Mouse (Mus musculus) Muller cell, postnatal 12 days (primary cell): ENCODE measurements around the gene AC131692.1.

Experiments
- DNase-seq: peaks from one replicate; pipeline ENCODE4 v3.0.0-alpha.2; 2015; ENCODE audit errors: inconsistent ontology term

Gene AC131692.1

DNA sequence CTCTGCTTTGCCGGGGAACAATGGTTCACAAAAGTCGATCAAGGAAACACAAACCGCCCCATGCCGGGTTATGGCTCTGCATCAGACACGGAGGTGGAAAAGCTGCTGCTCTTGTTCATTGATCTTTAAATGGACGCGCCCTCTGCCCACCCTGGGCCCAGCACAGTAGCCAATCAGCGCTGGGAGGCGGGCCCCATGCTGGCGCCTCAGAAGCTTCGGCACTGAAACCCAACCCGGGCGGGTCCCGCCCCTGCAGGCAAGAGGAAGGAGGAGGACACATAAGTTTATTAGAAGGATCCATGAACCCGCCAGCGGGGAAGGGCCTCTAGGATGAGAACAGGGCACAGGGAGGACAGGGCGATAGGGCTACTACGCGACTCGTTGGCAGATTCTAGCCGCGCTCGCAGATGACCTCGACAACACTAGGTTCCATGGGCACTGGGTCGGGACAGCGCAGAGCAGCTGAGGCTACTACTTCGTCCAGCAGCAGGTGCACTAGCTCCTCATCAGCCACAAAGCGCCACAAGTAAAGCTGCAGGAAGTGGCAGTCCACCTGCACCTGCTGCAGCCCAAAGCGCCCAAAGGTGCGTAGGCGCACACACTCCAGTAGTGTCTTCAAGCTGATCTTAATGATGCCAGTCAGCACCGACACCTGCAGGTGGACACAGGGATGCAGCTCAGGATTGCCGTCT lies 26.3 kb upstream of the AC131692.1 start, which contains the start of gene Tm7sf2:
TSS of gene Tm7sf2 (minus strand) at position 650 of the 692 bp plus-strand sequence.
- peak; percentile 97 for DNase-seq

DNA sequence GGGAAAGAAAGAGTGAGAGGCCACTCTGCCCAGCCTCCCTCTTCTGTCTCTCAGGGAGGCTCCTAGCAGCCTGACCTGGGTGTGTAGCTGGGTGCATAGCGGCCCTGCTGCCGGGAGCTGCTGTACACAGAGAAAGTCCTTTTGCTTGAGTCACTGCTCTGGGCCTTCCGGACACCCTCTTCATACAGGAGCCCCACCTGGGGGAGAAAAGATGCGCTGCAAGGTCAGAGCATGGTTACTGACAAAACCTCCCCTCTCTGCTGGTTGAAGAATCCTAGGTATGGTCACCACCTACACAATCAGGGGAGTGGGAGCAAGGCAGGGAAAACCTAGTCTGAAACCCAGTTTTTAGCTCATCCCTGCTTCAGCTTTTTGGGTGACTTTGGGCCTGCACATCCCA lies 25.3 kb upstream of the AC131692.1 start:
- DNase-seq = no peak

DNA sequence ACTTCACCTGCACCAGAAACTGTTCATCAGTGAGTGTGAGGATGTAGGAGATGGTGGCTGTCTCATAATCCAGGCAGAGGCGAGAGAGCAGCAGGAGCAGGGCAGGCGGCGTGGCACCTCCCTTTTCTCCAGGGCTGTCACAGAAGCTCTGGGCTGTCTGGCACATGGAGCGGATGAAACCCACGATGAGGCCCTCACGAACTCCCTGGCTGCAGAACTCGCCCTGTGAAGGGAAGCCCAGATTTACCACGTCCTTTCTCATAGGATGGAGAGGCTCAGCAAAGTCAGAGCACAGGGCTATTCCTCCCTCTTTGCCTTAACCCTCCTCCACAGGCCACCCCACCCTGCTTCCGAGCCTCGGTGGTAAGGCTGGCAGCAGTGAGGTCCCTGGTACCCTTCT lies 24.4 kb upstream of the AC131692.1 start:
- DNase-seq = no peak

DNA sequence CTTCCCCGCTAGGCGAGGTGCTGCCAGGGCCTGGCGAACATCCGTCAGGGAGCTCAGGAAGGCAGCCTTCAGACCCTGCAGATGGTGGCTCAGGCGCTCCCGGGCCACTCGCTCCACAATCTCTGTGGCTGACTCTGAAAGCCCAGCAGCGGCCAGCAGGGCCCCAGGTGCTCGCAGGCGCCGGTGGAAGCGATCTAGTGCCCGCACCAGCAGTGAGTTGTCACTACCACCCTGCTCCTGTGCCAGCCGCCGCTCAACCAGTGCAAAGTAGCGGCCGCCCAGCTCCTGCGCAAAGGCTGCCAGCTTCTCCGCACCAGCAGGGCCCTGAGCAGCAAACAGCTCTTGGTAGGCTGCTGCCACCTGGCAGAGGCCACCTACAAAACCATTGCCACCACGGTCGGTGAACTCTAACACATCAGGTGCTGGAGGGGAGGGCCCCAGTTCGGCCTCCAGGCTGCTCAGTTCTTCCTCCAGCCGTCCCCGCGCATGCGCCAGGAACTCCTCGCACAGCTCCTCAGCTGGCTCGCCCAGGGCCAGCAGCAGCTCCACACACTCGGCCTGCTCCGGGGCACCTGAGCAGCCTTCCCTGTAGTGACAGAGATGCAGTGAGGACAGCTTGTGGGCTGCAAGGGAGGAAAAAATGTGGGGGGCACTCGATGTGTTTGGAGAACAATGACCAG lies 23.5 kb upstream of the AC131692.1 start:
- DNase-seq = no peak

DNA sequence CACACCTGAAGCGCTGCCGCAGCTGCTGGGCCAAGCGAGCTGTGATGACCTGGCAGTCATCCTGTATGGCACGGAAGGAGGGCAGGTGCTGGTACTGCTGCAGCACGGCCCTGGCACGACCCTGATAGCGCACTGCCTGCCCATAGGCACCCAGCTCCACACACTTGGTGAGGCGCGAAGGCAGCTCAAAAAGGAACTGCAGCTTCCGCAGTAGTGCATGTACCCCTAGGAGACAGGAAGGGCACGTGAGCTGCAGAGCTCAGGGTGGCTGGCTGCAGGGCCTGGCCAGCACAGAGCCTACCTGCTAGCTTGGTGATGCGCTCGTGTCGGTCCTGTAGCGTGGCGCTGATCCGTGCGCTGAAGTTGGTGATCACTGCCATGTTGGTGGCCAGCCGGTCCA lies 23.0 kb upstream of the AC131692.1 start:
- DNase-seq = no peak

DNA sequence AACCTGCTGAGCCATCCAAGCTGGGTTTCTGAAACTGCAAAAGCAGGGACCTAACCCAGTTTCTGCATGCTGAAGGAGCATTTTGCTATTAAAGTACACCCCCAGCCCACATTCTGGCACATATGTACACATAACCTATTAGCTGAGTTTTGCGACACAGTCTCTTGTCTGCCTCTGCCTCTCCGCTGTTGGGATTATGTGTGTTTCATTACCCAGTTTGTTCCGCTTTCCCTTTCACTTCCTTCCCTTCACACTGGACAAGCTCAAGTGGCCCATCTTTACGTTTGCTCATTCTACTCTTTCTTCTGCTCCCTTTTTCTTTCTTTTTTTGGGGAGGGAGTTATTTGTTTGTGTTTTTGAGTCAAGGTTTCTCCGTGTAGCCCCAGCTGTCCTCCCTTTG lies 20.3 kb upstream of the AC131692.1 start:
- no peak for DNase-seq

DNA sequence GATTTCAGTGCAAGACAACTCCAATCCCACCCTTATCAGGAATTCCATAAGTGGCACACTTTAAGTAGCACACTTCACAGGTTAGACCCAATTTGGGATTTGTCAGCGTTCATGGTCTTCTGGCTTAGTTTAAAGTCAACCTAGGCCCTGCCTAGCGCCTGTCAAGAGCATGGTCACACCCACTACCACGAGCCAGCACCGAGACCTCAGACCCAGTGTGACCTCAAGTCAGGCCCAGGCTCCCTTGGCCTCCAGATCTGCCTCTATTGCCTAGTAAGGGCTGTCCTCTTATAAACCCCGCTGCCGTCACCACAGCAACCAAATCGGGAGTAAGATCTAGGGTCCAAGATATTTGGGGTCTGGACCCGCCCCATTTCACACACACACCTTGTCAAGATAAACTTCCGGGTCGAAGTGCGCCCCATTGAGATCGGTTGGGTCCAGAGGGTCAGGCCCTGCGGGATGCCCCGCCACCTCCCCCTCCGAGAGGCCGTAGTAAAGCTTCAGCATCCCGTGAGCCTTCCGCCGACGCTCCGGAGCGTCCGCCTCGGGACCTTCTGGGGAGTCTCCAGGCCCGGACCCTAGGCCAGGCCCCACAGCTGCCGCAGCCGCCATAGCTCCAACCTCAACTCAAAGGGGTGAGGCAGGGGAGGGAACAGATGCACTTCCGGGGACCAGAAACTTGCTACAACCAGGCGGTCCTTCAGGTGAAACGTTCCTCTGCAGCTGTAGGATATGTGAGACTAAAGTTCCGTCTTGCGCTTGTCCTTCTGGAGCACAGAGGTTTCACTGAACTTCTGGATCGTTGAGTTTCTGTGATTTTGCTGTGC lies 17.4 kb upstream of the AC131692.1 start, which contains the start of gene Vps51:
TSS of gene Vps51 (minus strand) at position 668 of the 830 bp plus-strand sequence.
- DNase-seq = peak; percentile 94

DNA sequence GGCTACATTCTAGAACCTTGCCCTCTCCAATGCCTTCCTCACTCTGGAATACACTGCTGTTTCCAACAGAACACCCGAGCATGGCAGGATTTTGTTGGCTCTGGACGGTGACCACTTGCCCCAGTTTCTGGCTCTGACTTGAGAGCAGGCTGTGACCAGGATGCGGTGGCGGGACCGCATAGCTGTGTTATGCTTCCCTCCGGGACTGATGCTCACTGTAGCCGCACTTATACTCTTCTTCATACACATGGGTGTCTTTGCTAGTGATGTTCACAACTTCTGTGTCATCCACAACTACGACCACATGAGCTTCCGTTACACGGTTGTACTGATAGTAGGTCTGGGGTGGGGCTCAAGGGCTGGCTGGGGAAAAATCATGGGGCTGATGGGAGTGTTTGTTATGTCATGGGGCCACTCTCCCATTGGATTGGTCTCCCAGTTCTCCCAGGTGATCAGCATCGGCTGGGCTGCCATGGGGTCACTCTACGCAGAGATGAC lies 14.2 kb upstream of the AC131692.1 start, which contains the start of gene Tmem262:
TSS of gene Tmem262 (plus strand) at position 51 of the 498 bp plus-strand sequence.
- no peak for DNase-seq

DNA sequence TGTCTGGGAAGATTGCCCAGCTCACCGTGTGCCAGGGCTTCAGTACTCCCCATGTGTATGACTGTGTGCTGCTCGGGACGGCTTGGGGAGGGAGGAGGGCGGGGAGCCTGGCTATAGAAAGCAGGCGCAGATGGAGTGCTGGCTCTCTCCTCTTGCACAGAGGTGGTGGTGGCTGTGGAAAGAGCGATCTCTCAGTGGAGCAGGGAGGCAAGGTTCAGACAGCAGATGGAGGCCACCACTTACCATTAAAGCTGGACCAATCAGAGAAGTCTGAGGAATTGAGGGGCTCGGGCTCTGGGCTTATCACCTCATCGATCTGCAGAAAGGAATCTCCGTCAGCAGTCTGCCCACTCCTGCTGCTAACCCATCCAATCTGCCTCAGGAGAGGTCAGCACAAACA lies 12.1 kb upstream of the AC131692.1 start, which contains the start of gene Gm28374:
TSS of gene Gm28374 (minus strand) at position 101 of the 400 bp plus-strand sequence.
- no peak for DNase-seq

DNA sequence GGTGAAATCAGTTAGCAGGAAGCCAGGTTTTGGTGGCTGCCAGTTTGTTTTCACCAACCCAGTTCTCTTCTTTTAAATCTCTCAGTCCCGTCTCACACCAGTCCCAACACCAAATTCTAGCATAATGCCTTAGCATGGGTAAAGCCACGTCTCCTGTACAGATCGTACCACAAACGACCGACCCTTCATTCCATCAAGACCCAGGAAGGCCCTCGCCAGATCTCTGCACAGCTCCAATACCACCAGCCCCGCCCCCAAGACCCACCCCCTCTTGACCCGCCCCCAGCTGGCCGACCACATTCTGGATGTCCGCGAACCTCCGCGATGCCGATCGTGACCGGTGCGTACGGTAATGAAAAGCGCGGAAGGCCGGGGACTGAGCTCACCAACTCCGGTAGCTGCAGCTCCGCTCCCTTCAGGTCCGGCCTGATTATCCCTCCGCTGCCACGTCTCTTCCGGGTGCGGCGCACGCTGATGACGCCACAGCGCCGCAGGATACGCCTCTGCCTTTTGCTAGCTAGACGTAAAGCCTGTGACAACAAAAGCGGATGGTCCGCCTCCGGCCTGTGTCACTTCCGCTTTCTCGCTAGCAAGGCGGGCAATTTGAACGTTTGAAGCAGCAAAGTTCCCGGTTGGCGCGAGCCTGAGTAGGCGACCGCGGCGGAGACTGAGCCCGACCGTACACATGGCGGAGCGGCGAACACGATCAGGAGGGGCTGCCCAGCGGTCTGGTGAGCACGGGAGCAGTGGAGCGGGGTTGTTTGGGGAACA lies 9.6 kb upstream of the AC131692.1 start, which contains the start of the genes Zfpl1 and Cdca5:
TSS of gene Zfpl1 (minus strand) at position 479 of the 771 bp plus-strand sequence.
TSS of gene Cdca5 (plus strand) at position 506 of the 771 bp plus-strand sequence.
- DNase-seq = peak; percentile 98

DNA sequence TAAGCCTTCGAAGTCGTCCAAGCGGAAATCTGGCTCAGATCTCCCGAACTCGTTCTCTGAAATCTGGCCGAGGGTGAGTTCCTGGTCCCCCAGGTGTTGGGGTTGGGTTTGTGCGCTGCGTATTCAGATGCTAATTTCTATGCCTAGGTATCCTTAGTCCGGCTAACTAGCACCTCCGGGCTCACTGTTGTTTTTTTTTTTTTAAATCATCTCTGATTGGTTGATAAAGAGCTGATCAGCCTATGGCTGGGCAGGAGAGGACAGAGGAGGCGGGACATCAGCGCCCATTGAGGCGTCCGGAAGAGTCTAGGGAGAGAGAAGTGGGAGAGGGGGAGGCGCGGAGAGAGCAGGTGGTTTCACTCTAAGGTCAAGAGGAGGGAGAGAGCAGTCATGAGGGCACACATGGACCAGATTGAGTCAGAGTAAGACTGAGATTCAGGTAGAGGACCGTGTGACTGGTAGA lies 8.8 kb upstream of the AC131692.1 start:
- DNase-seq = peak; percentile 85

DNA sequence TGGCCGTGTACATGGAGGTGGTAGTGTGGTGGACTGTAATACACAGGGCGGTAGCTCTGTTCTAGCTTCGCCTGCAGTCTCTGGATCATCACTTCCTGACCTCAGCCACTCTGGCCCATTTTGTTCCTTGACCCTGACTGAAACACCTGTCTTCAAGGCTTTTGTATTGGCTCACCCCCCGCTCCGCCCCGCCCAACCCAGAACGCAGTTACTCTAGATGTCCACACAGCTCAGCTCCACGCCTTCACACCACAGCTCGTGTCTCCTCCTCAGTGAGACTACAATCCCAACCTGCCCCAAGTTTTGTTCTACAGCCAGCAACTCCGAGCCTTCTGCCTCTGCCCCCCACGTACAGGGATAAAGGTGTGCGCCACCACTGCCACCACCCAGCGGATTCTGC lies 5.4 kb upstream of the AC131692.1 start:
- DNase-seq = no peak

DNA sequence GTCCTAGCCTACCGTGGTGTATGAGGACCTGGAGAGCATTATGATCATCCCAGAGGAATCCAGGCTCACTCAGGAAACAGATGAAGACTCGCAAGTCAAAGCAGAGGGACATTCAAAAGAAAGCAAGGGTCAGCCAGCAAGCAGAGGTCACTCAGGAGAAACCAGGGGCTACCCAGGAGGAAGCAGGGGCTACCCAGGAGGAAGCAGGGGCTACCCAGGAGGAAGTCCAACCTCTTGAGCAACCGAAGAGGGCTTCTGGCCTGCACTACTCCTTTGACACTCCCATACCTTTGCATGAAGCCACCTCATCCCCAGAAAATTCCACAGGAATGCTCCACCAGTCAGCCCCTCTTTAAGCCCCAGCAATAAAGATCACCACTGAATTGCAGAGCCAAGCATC lies 3.6 kb downstream of the AC131692.1 start:
- DNase-seq = no peak

DNA sequence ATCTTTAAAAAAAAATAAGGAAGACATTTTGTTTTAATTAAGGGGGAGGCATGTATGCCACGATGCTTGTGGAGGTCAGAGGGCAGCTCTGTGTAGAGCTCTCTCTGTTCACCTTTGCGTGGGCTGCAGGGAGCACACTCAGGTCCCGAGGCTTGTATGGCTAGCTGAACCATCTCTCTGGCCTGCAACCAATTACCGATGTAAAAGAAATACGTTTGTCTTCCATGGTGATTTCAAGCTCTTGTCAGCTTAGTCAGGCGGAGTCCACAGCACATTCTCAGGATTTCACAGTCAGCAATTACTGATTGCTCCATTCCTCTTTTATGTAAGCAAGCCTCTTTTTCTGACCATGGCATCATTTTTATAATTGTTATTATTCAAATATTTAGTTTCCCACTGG lies 7.0 kb downstream of the AC131692.1 start:
- DNase-seq = no peak

DNA sequence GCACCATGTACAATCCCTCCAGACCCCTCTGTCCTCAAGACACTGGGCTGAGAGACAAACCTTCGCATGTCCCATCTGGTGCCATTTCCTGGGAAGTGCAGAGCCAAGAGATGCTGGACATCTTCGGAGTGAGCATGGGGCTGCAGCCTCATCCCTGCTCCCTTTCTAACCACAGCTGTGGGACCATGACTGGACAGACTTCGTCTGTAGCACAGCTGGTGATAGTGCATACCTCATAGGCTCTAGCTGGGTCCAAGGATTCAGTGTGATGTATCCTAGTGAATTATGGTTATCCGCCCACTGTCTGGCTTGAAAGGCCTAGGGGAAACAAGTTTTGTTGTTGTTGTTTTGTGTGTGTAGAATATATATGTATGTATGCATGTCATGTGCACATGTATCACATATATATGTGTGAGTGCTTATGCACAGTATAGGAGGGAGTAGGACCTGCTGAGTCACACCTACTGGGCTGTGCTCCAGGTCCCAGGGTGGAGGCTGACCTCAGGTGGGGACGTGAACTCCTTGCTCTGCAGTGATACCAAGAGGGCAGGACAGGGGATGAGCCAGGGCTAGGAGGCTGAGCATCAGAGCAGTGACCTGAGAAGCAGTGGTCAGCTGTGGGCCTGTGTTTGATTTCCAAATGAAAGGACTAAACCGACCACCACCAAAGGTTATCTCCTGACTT lies 8.1 kb downstream of the AC131692.1 start:
- DNase-seq = no peak

DNA sequence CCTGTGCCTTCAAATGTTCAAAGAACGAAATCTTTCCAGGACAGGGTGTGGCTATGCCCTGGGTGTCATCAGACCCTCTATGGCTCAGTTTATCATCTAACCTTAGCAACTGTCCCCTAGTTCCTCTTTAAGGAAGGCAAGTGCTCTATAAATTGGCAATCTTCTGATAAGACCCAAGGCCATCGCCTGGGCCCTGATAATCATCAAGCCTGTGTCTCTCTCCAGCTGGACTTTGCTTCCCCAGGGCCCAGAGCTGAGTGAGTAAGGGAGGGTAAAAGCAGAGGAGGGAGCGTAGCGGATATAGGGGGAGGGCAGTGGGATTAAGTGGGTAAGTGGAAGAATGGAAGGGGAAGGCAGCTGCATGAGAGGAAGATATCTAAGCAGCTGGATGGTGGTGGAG lies 10.3 kb downstream of the AC131692.1 start:
- no peak for DNase-seq

DNA sequence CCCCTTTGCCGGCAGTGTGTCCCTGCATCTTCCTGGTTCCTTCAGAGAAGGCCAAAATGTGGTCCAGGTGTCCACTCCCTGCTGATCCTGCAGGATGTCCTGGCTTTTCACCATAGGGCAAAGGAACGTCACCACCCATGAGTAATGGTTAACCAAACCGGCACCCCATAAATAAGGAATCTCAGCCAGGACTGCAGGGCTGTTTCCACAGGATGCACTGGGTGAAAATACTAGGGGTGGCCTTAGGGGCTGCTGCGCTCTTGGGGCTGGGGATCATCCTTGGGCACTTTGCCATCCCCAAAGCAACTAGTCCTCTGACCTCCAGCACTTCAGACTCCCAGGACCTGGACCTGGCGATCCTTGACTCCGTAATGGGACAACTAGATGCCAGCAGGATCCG lies 11.4 kb downstream of the AC131692.1 start, which contains the start of gene Naaladl1:
TSS of gene Naaladl1 (plus strand) at position 197 of the 400 bp plus-strand sequence.
- DNase-seq = no peak

DNA sequence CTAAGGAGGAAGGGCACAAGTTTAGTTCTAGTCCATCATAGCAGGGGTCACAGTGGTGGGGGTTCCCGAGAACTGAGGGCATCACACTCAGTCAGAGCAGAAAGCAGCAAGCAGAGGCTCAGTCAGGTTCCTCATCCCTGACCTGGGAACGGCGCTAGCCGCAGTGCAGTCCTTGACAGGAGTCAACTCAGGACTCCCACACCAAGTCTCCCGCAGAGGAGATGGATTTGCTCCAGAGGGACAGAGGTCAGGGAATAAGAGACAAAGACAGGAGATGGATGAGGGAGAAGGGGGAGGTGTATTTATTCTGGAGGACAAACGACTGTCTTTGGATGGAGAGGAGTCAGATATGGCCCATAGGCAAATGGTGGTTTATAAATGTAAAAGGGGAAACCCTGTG lies 18.9 kb downstream of the AC131692.1 start:
- no peak for DNase-seq

DNA sequence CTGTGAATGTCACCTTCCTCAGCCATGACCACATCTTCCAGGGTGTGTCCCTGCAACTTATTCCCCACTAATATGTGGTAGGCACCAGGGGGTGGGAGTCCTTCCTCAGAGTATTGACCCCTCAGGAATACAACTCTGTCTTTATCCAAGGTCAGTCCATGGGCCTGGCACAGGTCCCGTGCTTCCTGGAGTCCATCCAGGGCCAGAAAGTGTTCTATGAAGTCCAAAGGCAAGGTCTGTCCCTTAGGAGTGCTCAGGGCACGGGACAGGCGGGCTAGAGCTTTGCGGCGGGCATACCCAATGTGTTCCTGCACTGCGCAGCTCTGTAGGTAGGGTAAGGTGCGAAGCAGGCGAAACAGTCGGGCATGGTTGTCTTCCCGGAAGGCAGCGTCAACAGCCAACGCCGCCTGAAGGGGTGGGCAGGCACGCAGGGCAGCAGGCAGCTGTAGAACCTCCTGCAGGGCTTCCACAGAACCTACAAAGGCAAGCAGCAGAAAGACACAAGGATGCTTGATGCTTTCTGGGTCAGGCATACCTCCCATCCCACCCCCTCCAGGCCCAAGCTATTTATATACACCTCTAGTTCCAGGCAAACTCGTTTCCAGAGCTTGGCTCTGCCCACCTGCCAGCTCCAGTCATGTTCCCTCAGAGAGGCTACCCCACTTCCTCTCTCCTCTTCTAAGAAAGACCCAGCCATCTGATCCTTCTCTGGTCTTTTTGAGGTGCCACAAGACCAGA lies 22.1 kb downstream of the AC131692.1 start:
- DNase-seq = no peak
